Comparison of ENCODE assay signal across 30 mouse cellular contexts in the genomic region with DNA sequence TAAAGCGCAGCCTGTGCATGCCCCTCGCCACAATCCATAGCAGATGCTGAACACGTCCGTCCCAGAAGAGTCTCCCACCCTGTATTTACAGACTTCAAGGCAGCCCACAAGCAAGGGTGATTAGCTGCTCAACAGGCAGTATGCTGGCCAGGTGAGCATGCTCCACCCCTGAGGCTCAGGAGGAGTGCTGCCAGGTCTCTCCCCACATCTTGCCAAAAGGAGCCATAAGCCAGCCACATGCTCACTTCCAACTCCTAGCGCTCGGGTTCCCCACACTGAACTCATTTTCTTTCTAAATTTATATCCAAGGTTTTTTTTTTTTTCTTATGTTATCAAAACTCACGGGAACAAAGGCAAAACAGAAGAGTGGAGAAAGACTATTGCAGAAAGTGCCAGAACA.
DNase-seq lines count a peak whose midpoint lies in the region; ATAC-seq lines count a peak whose summit lies in the region.
"Had no signal": no experiment of that assay in that cellular context is flagged by ENCODE, and none has a peak within 500 bp of the region (broad histone marks: within the 10 kb centered on the region; RNA-seq: fewer than 3 reads in every experiment).

No protein-coding gene starts in this region.

- H3K27ac ChIP-seq in kidney, embryonic 14.5 days (ENCODE audit: low read depth, low read length) = no peak overlapping the region
- H3K27ac ChIP-seq: forebrain, embryonic 10.5 days; heart, adult 2 months; heart, embryonic 13.5 days; hindbrain, postnatal 0 days; layer of hippocampus, adult 2 months; liver, embryonic 15.5 days; lung, embryonic 15.5 days; midbrain, embryonic 15.5 days; neural tube, embryonic 13.5 days; stomach, embryonic 15.5 days had no signal

- H3K9me3 ChIP-seq in kidney, embryonic 14.5 days (ENCODE audit: control insufficient read depth, low read length) = no peaks in the 10 kb centered on the region
- H3K9me3 ChIP-seq: forebrain, embryonic 10.5 days; heart, embryonic 13.5 days; limb, embryonic 15.5 days; liver, embryonic 15.5 days; lung, embryonic 15.5 days; midbrain, embryonic 15.5 days; neural tube, embryonic 13.5 days; stomach, embryonic 15.5 days had no signal

- H3K4me2 ChIP-seq in kidney, embryonic 14.5 days (replicated peaks; ENCODE audit: low read depth, low read length) = no peak overlapping the region
- H3K4me2 ChIP-seq: heart, embryonic 13.5 days; limb, embryonic 15.5 days; liver, embryonic 15.5 days; lung, embryonic 15.5 days; midbrain, embryonic 15.5 days; neural tube, embryonic 13.5 days; stomach, embryonic 15.5 days had no signal

- no peaks in the 10 kb centered on the region for H3K36me3 ChIP-seq in kidney, embryonic 14.5 days (ENCODE audit: control insufficient read depth, insufficient read depth, low read length)
- H3K36me3 ChIP-seq: forebrain, embryonic 10.5 days; heart, embryonic 13.5 days; limb, embryonic 15.5 days; liver, embryonic 15.5 days; lung, embryonic 15.5 days; midbrain, embryonic 15.5 days; neural tube, embryonic 13.5 days; stomach, embryonic 15.5 days had no signal

- H3K4me3 ChIP-seq in kidney, embryonic 14.5 days (ENCODE audit: low read length) = no peak overlapping the region
- H3K4me3 ChIP-seq: forebrain, embryonic 10.5 days; heart, adult 2 months; heart, embryonic 13.5 days; layer of hippocampus, adult 2 months; limb, embryonic 15.5 days; liver, embryonic 15.5 days; lung, embryonic 15.5 days; midbrain, embryonic 15.5 days; myocyte; neural tube, embryonic 13.5 days; stomach, embryonic 15.5 days had no signal

- H3K27me3 ChIP-seq in kidney, embryonic 14.5 days (ENCODE audit: control insufficient read depth, insufficient read depth, low read length) = no peaks in the 10 kb centered on the region
- H3K27me3 ChIP-seq: heart, embryonic 13.5 days; limb, embryonic 15.5 days; liver, embryonic 15.5 days; lung, embryonic 15.5 days; midbrain, embryonic 15.5 days; neural tube, embryonic 13.5 days; stomach, embryonic 15.5 days had no signal

- peak; percentile 40; the same call in 1 of the 2 replicates for ATAC-seq in cerebellum, adult (ENCODE audit: insufficient number of reproducible peaks, low FRiP score, low TSS enrichment)
- ATAC-seq in kidney, embryonic 14.5 days (ENCODE audit: low FRiP score, low TSS enrichment) = no peak
- ATAC-seq: activated CD4-positive, CD25-positive, alpha-beta regulatory T cell, adult 4 months; forebrain, embryonic 16.5 days; hindbrain, postnatal 0 days; intestine, embryonic 16.5 days; midbrain, embryonic 15.5 days had no signal

- no peak overlapping the region for H3K9ac ChIP-seq in kidney, embryonic 14.5 days (ENCODE audit: low read depth, low read length)
- H3K9ac ChIP-seq: heart, embryonic 13.5 days; limb, embryonic 15.5 days; liver, embryonic 15.5 days; lung, embryonic 15.5 days; midbrain, embryonic 15.5 days; neural tube, embryonic 13.5 days; stomach, embryonic 15.5 days had no signal

- DNase-seq in cerebellum, postnatal 4 days (ENCODE audit: low spot score in 2 of 2) = no peak
- DNase-seq in cerebellum, adult 11-12 months = peak; percentile 30
- peak; percentile 71 to 79 for DNase-seq in cerebellum, postnatal 10 days
- DNase-seq in forelimb bud, embryonic 11.5 days (ENCODE audit: low read depth, low spot score) = peak; percentile 9
- no peak for DNase-seq in layer of hippocampus, adult 9-11 months
- DNase-seq: adrenal gland, adult 8-10 months; embryo, embryonic 11 days; gastrocnemius, postnatal 25 days; heart, adult 2 months; heart, postnatal 4 days; kidney, adult 9 months; kidney, postnatal 25 days; lung, postnatal 4 days; thymus, postnatal 25 days had no signal

- WGBS in kidney, embryonic 14.5 days = 78% methylated on average over 7 of the region's 7 CpGs

- no peaks in the 10 kb centered on the region for H3K4me1 ChIP-seq in kidney, embryonic 14.5 days (ENCODE audit: control insufficient read depth, insufficient read depth, low read length)
- H3K4me1 ChIP-seq: forebrain, embryonic 10.5 days; liver, embryonic 15.5 days; lung, embryonic 15.5 days; midbrain, embryonic 15.5 days; neural tube, embryonic 13.5 days; stomach, embryonic 15.5 days had no signal

Comparison
In these comparisons a context has a peak if more than half of its experiments do, and no peak if none do; other contexts are left out.
1. DNase-seq: peak in cerebellum, adult 11-12 months (single experiment), cerebellum, postnatal 10 days (2 of 2) and forelimb bud, embryonic 11.5 days (single experiment); none in cerebellum, postnatal 4 days (0 of 2) and layer of hippocampus, adult 9-11 months (single experiment).